18 mouse cellular contexts compared by ENCODE assay signal in genomic region chr7:80558572-80558971, GRCm38 (mm10). TPM values are rescaled to one million over a fixed set of nuclear protein-coding genes. Genes with fewer than 3 reads are reported as not detected.
DNase-seq lines count a peak whose midpoint lies in the region; ATAC-seq and TF ChIP-seq lines count a peak whose summit lies in the region.
"Had no signal": no experiment of that assay in that cellular context is flagged by ENCODE, and none has a peak within 500 bp of the region (broad histone marks: within the 10 kb centered on the region; RNA-seq: fewer than 3 reads in every experiment).

No protein-coding gene starts in this region.

- H3K27me3 ChIP-seq in embryonic facial prominence, embryonic 14.5 days (replicated peaks; ENCODE audit: control insufficient read depth, insufficient read depth, low read length), result no peaks in the 10 kb centered on the region
- no peaks in the 10 kb centered on the region for H3K27me3 ChIP-seq in embryonic facial prominence, embryonic 10.5 days (replicated peaks; ENCODE audit: low read depth, poor library complexity, severe bottlenecking)
- H3K27me3 ChIP-seq in lung, embryonic 15.5 days, result no peaks in the 10 kb centered on the region
- H3K27me3 ChIP-seq in lung, postnatal 0 days (replicated peaks; ENCODE audit: insufficient read depth, low read length), result no peaks in the 10 kb centered on the region
- H3K27me3 ChIP-seq: embryonic facial prominence, embryonic 13.5 days; forebrain, embryonic 13.5 days; heart, embryonic 12.5 days; hindbrain, embryonic 15.5 days had no signal

- ATAC-seq in embryonic facial prominence, embryonic 14.5 days (ENCODE audit: low read depth), result no peak
- ATAC-seq in lung, embryonic 15.5 days (ENCODE audit: borderline replicate concordance, extremely low read depth, low FRiP score, low TSS enrichment), result 0 out of 2 replicates have a peak, but pooled peaks have one; percentile 15
- ATAC-seq in lung, postnatal 0 days, result no peak
- ATAC-seq: forebrain, embryonic 13.5 days; forebrain, postnatal 0 days had no signal

- peak; percentile 22 for DNase-seq in embryonic facial prominence, embryonic 14.5 days (ENCODE audit: low spot score)
- no peak for DNase-seq in embryonic facial prominence, embryonic 10.5 days (ENCODE audit: low spot score)
- no peak for DNase-seq in lung, postnatal 0 days (ENCODE audit: low spot score)
- peak; percentile 48 for DNase-seq in NIH3T3 (ENCODE audit: low read depth)
- DNase-seq in testis, postnatal 14 days (ENCODE audit: low spot score), result peak; percentile 49
- no peak for DNase-seq in adrenal gland, postnatal 4 days (ENCODE audit: low spot score in 2 of 2)
- DNase-seq: adrenal gland, adult 2 months; adrenal gland, postnatal 25 days; cerebellum, adult 8-10 months; cerebellum, postnatal 14 days; forebrain, postnatal 0 days; gastrocnemius, postnatal 14 days; heart, adult 2 months had no signal

- H3K9me3 ChIP-seq in embryonic facial prominence, embryonic 14.5 days (ENCODE audit: control insufficient read depth, low read length), result no peaks in the 10 kb centered on the region
- no peaks in the 10 kb centered on the region for H3K9me3 ChIP-seq in embryonic facial prominence, embryonic 10.5 days
- H3K9me3 ChIP-seq in lung, embryonic 15.5 days, result no peaks in the 10 kb centered on the region
- H3K9me3 ChIP-seq in lung, postnatal 0 days (ENCODE audit: low read length), result no peaks in the 10 kb centered on the region
- H3K9me3 ChIP-seq: embryonic facial prominence, embryonic 13.5 days; forebrain, embryonic 13.5 days; heart, embryonic 12.5 days; hindbrain, embryonic 15.5 days had no signal

- H3K36me3 ChIP-seq in embryonic facial prominence, embryonic 14.5 days (ENCODE audit: control insufficient read depth, insufficient read depth, low read length), result no peaks in the 10 kb centered on the region
- no peaks in the 10 kb centered on the region for H3K36me3 ChIP-seq in embryonic facial prominence, embryonic 10.5 days (replicated peaks)
- no peaks in the 10 kb centered on the region for H3K36me3 ChIP-seq in lung, embryonic 15.5 days
- no peaks in the 10 kb centered on the region for H3K36me3 ChIP-seq in lung, postnatal 0 days (ENCODE audit: insufficient read depth, low read length)
- H3K36me3 ChIP-seq: embryonic facial prominence, embryonic 13.5 days; heart, embryonic 12.5 days; hindbrain, embryonic 15.5 days had no signal

- H3K27ac ChIP-seq in embryonic facial prominence, embryonic 14.5 days (replicated peaks; ENCODE audit: low read depth, low read length), result no peak overlapping the region
- no peak overlapping the region for H3K27ac ChIP-seq in embryonic facial prominence, embryonic 10.5 days (replicated peaks)
- peak overlapping the region; percentile 41; the same call in 1 of the 2 replicates for H3K27ac ChIP-seq in lung, embryonic 15.5 days
- H3K27ac ChIP-seq in lung, postnatal 0 days (ENCODE audit: low read length), result no peak overlapping the region
- H3K27ac ChIP-seq: embryonic facial prominence, embryonic 13.5 days; forebrain, embryonic 13.5 days; heart, adult 2 months; hindbrain, embryonic 15.5 days had no signal

- TF ChIP-seq EP300 in lung, postnatal 0 days (IDR thresholded peaks at IDR 0.05), result no peak

- peaks cover 12% of the 10 kb centered on the region; the same call in 1 of the 2 replicates for H3K4me1 ChIP-seq in embryonic facial prominence, embryonic 14.5 days (ENCODE audit: control insufficient read depth, insufficient read depth, low read length)
- peaks cover 21% of the 10 kb centered on the region for H3K4me1 ChIP-seq in embryonic facial prominence, embryonic 10.5 days
- peaks cover 37% of the 10 kb centered on the region for H3K4me1 ChIP-seq in lung, embryonic 15.5 days
- no peaks in the 10 kb centered on the region; the same call in 1 of the 2 replicates for H3K4me1 ChIP-seq in lung, postnatal 0 days (ENCODE audit: insufficient read depth, low read depth, low read length)
- H3K4me1 ChIP-seq: forebrain, embryonic 13.5 days; hindbrain, embryonic 15.5 days had no signal

- WGBS in embryonic facial prominence, embryonic 14.5 days, result 57% methylated on average over 5 of the region's 5 CpGs
- 77% methylated on average over 5 of the region's 5 CpGs for WGBS in embryonic facial prominence, embryonic 10.5 days
- WGBS in lung, embryonic 15.5 days, result 44% methylated on average over 5 of the region's 5 CpGs
- WGBS in lung, postnatal 0 days, result 49% methylated on average over 5 of the region's 5 CpGs

- no peak overlapping the region for H3K4me3 ChIP-seq in embryonic facial prominence, embryonic 14.5 days (ENCODE audit: low read depth, low read length)
- no peak overlapping the region for H3K4me3 ChIP-seq in embryonic facial prominence, embryonic 10.5 days
- H3K4me3 ChIP-seq in lung, embryonic 15.5 days, result no peak overlapping the region
- H3K4me3 ChIP-seq in lung, postnatal 0 days (ENCODE audit: low read depth, low read length), result no peak overlapping the region
- H3K4me3 ChIP-seq: embryonic facial prominence, embryonic 13.5 days; forebrain, embryonic 13.5 days; heart, adult 2 months; heart, embryonic 12.5 days; hindbrain, embryonic 15.5 days had no signal

- H3K9ac ChIP-seq in embryonic facial prominence, embryonic 14.5 days (ENCODE audit: low read depth, low read length), result no peak overlapping the region
- no peak overlapping the region for H3K9ac ChIP-seq in lung, embryonic 15.5 days
- no peak overlapping the region for H3K9ac ChIP-seq in lung, postnatal 0 days (replicated peaks; ENCODE audit: low read depth)
- H3K9ac ChIP-seq: embryonic facial prominence, embryonic 13.5 days; forebrain, embryonic 13.5 days; forebrain, postnatal 0 days; heart, embryonic 12.5 days; hindbrain, embryonic 15.5 days had no signal

- H3K4me2 ChIP-seq in embryonic facial prominence, embryonic 14.5 days (ENCODE audit: low read depth, low read length), result no peak overlapping the region
- H3K4me2 ChIP-seq in lung, embryonic 15.5 days, result no peak overlapping the region
- no peak overlapping the region for H3K4me2 ChIP-seq in lung, postnatal 0 days (replicated peaks; ENCODE audit: low read depth, low read length)
- H3K4me2 ChIP-seq: embryonic facial prominence, embryonic 13.5 days; forebrain, embryonic 13.5 days; heart, embryonic 12.5 days; hindbrain, embryonic 15.5 days had no signal

- TF ChIP-seq CTCF in lung, postnatal 0 days (IDR thresholded peaks at IDR 0.05), result no peak

RNA-seq across cellular contexts. Expression of gene Blm, which starts 23.7 kb away (rescaled TPM):
- polyA plus RNA-seq in embryonic facial prominence, embryonic 14.5 days (2014; fragmentation: Nextera tagmentation; extraction: Ambion mirVana), result 13.1 and 17.1 TPM in 2 replicates
- polyA plus RNA-seq in embryonic facial prominence, embryonic 10.5 days (2016; fragmentation: Nextera tagmentation; extraction: Ambion mirVana), result 49.6 and 54.6 TPM in 2 replicates
- polyA plus RNA-seq in lung, embryonic 15.5 days (2015; fragmentation: Nextera tagmentation; extraction: Ambion mirVana), result 28.0 and 29.6 TPM in 2 replicates
- 2.4 and 2.5 TPM in 2 replicates for polyA plus RNA-seq in lung, postnatal 0 days (2015; fragmentation: Nextera tagmentation; extraction: Ambion mirVana)
- total RNA-seq in adrenal gland, postnatal 4 days (2021), result 10 to 100 TPM; 13.9 to 18.0 TPM

Comparison
In these comparisons a context has a peak if more than half of its experiments do, and no peak if none do; other contexts are left out.
1. DNase-seq: peak in embryonic facial prominence, embryonic 14.5 days (single experiment), NIH3T3 (single experiment) and testis, postnatal 14 days (single experiment); none in embryonic facial prominence, embryonic 10.5 days (single experiment), lung, postnatal 0 days (single experiment) and adrenal gland, postnatal 4 days (0 of 2).